Mouse (Mus musculus): Measurements from ENCODE around the gene Mt3. TPM values are rescaled to one million over a fixed set of nuclear protein-coding genes. Genes with fewer than 3 reads are reported as not detected.

Gene Mt3
- polyA plus RNA-seq, 2 experiments: 3.3 to 3.8 TPM

DNA sequence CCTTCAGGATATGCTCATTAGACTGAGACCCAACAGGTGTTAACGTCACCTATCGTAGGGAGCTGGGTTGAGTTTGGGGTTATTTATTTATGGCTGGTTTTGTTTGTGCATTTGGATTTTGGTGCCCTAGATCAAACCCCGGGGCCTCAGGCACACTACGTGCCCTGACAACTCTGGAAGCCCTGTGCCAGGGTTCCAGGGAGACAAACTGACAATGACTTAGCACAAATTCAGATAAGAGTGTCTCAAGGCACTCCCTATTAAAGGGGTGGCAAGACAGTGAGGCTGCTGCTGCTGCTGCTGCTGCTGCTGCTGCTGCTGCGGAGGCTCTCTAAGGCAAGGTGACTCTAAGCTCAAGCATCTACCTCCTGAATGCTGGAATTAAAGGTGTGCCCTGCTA lies 17.1 kb downstream of the Mt3 start:
- DNase-seq (ENCODE audit: low spot score) (no peak), ATAC-seq (ENCODE audit: low FRiP score, low read depth) (no peak)
- H3K9me3 ChIP-seq (ENCODE audit: control insufficient read depth, low read length): no peaks in the 10 kb centered on the region
- no peak overlapping the region for H3K4me3 ChIP-seq (replicated peaks; ENCODE audit: low read length)
- H3K36me3 ChIP-seq (ENCODE audit: control insufficient read depth, insufficient read depth, low read length): no peaks in the 10 kb centered on the region
- WGBS: 72% methylated on average over 5 of the region's 5 CpGs
- H3K27me3 ChIP-seq (ENCODE audit: control insufficient read depth, insufficient read depth, low read length): peaks cover 40% of the 10 kb centered on the region
- no peak for TF ChIP-seq POLR2A (IDR thresholded peaks at IDR 0.05; ENCODE audit: borderline replicate concordance, extremely low read depth, insufficient read depth, insufficient read length)
- no peak overlapping the region for H3K9ac ChIP-seq (ENCODE audit: low read depth, low read length, severe bottlenecking)
- no peak overlapping the region for H3K4me2 ChIP-seq (replicated peaks; ENCODE audit: low read depth, low read length, severe bottlenecking)
- no peak overlapping the region for H3K27ac ChIP-seq (replicated peaks; ENCODE audit: low read depth, low read length)
- peaks cover 19% of the 10 kb centered on the region for H3K4me1 ChIP-seq (ENCODE audit: control insufficient read depth, insufficient read depth, low read length)

DNA sequence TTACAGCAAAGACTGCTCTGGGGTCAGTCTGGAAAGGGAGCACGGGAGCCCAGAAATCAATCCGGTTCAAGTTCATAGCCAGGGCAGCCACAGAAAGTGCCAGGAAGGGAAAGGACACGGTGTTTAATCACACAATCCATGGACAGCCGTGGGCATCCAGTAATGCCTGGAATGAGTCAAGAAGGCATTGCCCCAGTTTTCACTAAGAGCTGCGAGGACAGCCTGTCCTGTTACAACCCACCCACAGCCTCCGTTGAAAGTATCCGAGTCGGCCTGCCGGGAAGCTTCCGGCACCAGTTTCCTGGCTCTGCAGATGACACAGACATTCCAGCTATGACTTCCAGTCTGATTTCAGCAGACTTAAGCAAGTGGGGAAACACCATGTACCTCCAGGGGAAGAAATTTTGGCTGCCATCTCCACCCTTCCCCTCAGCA lies 18.9 kb downstream of the Mt3 start:
- TF ChIP-seq POLR2A (IDR thresholded peaks at IDR 0.05; ENCODE audit: borderline replicate concordance, extremely low read depth, insufficient read depth, insufficient read length): no peak
- Histone ChIP-seq H3K27ac (replicated peaks; ENCODE audit: low read depth, low read length) (no peak overlapping the region), H3K4me2 (replicated peaks; ENCODE audit: low read depth, low read length, severe bottlenecking) (peak overlapping the region; percentile 87; the same call in 1 of the 2 replicates), H3K4me1 (ENCODE audit: control insufficient read depth, insufficient read depth, low read length) (peaks cover 19% of the 10 kb centered on the region), H3K4me3 (replicated peaks; ENCODE audit: low read length) (0 out of 2 replicates have a peak overlapping the region, but pooled peaks have one; percentile 46), H3K27me3 (ENCODE audit: control insufficient read depth, insufficient read depth, low read length) (peaks cover 57% of the 10 kb centered on the region), H3K9ac (ENCODE audit: low read depth, low read length, severe bottlenecking) (no peak overlapping the region), H3K9me3 (ENCODE audit: control insufficient read depth, low read length) (no peaks in the 10 kb centered on the region), H3K36me3 (ENCODE audit: control insufficient read depth, insufficient read depth, low read length) (no peaks in the 10 kb centered on the region)
- whole genome bisulfite sequencing: 37% methylated on average over 10 of the region's 10 CpGs
- no peak for DNase-seq (ENCODE audit: low spot score)
- no peak for ATAC-seq (ENCODE audit: low FRiP score, low read depth)

- Histone ChIP-seq H3K27me3 (ENCODE audit: control insufficient read depth, insufficient read depth, low read length) (peaks cover 66% of the 10 kb centered on the region), H3K4me2 (replicated peaks; ENCODE audit: low read depth, low read length, severe bottlenecking) (peak within 1 kb of the TSS; percentile 87), H3K4me3 (replicated peaks; ENCODE audit: low read length) (peak within 1 kb of the TSS; percentile 46), H3K9me3 (ENCODE audit: control insufficient read depth, low read length) (no peaks in the 10 kb centered on the region), H3K27ac (replicated peaks; ENCODE audit: low read depth, low read length) (no peak within 1 kb of the TSS), H3K4me1 (ENCODE audit: control insufficient read depth, insufficient read depth, low read length) (peaks cover 19% of the 10 kb centered on the region), H3K36me3 (ENCODE audit: control insufficient read depth, insufficient read depth, low read length) (no peaks in the 10 kb centered on the region), H3K9ac (ENCODE audit: low read depth, low read length, severe bottlenecking) (peak within 1 kb of the TSS; percentile 40)
- 1% methylated on average over 45 of the region's 56 CpGs for WGBS
- no peak for DNase-seq (ENCODE audit: low spot score)
- peak; percentile 63; the same call in 1 of the 2 replicates for ATAC-seq (ENCODE audit: low FRiP score, low read depth)
- no peak for TF ChIP-seq POLR2A (IDR thresholded peaks at IDR 0.05; ENCODE audit: borderline replicate concordance, extremely low read depth, insufficient read depth, insufficient read length)
These were observed 19.8 kb downstream of the Mt3 start, which contains the start of gene Mt2 for GRCm38 (mm10) chr8:94172075-94172808. Mt2 (plus strand) TSS chr8:94172664.

GRCm38 (mm10) chr8:94172809-94173732 lies 20.7 kb downstream of the Mt3 start:
- Histone ChIP-seq H3K27me3 (ENCODE audit: control insufficient read depth, insufficient read depth, low read length) (peaks cover 74% of the 10 kb centered on the region), H3K4me1 (ENCODE audit: control insufficient read depth, insufficient read depth, low read length) (peaks cover 19% of the 10 kb centered on the region), H3K9ac (ENCODE audit: low read depth, low read length, severe bottlenecking) (peak overlapping the region; percentile 40; the same call in 1 of the 2 replicates), H3K36me3 (ENCODE audit: control insufficient read depth, insufficient read depth, low read length) (no peaks in the 10 kb centered on the region), H3K4me3 (replicated peaks; ENCODE audit: low read length) (peak overlapping the region; percentile 46), H3K27ac (replicated peaks; ENCODE audit: low read depth, low read length) (no peak overlapping the region), H3K9me3 (ENCODE audit: control insufficient read depth, low read length) (no peaks in the 10 kb centered on the region), H3K4me2 (replicated peaks; ENCODE audit: low read depth, low read length, severe bottlenecking) (peak overlapping the region; percentile 87)
- no peak for ATAC-seq (ENCODE audit: low FRiP score, low read depth)
- DNase-seq (ENCODE audit: low spot score): no peak
- no peak for TF ChIP-seq POLR2A (IDR thresholded peaks at IDR 0.05; ENCODE audit: borderline replicate concordance, extremely low read depth, insufficient read depth, insufficient read length)
- WGBS: 3% methylated on average over 39 of the region's 39 CpGs

- H3K9ac ChIP-seq (ENCODE audit: low read depth, low read length, severe bottlenecking): no peak overlapping the region
- no peak overlapping the region for H3K27ac ChIP-seq (replicated peaks; ENCODE audit: low read depth, low read length)
- DNase-seq (ENCODE audit: low spot score) (no peak), ATAC-seq (ENCODE audit: low FRiP score, low read depth) (no peak)
- no peaks in the 10 kb centered on the region for H3K9me3 ChIP-seq (ENCODE audit: control insufficient read depth, low read length)
- WGBS: 49% methylated on average over 11 of the region's 11 CpGs
- no peak for TF ChIP-seq POLR2A (IDR thresholded peaks at IDR 0.05; ENCODE audit: borderline replicate concordance, extremely low read depth, insufficient read depth, insufficient read length)
- no peaks in the 10 kb centered on the region for H3K36me3 ChIP-seq (ENCODE audit: control insufficient read depth, insufficient read depth, low read length)
- peaks cover 19% of the 10 kb centered on the region for H3K4me1 ChIP-seq (ENCODE audit: control insufficient read depth, insufficient read depth, low read length)
- peaks cover 82% of the 10 kb centered on the region for H3K27me3 ChIP-seq (ENCODE audit: control insufficient read depth, insufficient read depth, low read length)
- H3K4me3 ChIP-seq (replicated peaks; ENCODE audit: low read length): no peak overlapping the region
- peak overlapping the region; percentile 87; the same call in 1 of the 2 replicates for H3K4me2 ChIP-seq (replicated peaks; ENCODE audit: low read depth, low read length, severe bottlenecking)
These were observed 21.5 kb downstream of the Mt3 start for GRCm38 (mm10) chr8:94173848-94174403.

Measured in limb, embryonic 14.5 days (tissue).